Mouse (Mus musculus): Measurements from ENCODE around the gene Ccr1. TPM values are rescaled to one million over a fixed set of nuclear protein-coding genes. Genes with fewer than 3 reads are reported as not detected.

The Ccr1 gene
- 0.58 and 0.79 TPM in 2 replicates for polyA plus RNA-seq (2012; rRNA removed)

GRCm38 (mm10) chr9:123968290-123968912, at the start of gene Ccr1:
TSS of gene Ccr1 (minus strand) at chr9:123968692.

GRCm38 (mm10) chr9:123978308-123978707, 9.8 kb upstream of the Ccr1 start, which contains the start of gene Ccr1l1:
TSS of gene Ccr1l1 (minus strand) at chr9:123978408.

Other genes starting within 250 kb of the Ccr1 start
- gene Cxcr6, start 162.2 kb downstream of the Ccr1 start, polyA plus RNA-seq (2012; rRNA removed), result 0.10 and 0.29 TPM in 2 replicates
- gene Fyco1, start 116.8 kb downstream of the Ccr1 start, polyA plus RNA-seq (2012; rRNA removed), result 2.1 and 3.5 TPM in 2 replicates
- 0.02 and 0.05 TPM in 2 replicates for gene Xcr1, start 106.7 kb downstream of the Ccr1 start, polyA plus RNA-seq (2012; rRNA removed)
- gene Ccr1l1, start 9.7 kb upstream of the Ccr1 start, polyA plus RNA-seq (2012; rRNA removed), result 0.05 TPM in 1 of 2 replicates, not detected in the other
- gene Ccr3, start 53.3 kb upstream of the Ccr1 start, polyA plus RNA-seq (2012; rRNA removed), result 0.09 and 0.13 TPM in 2 replicates
- gene Ccr2, start 133.3 kb upstream of the Ccr1 start, polyA plus RNA-seq (2012; rRNA removed), result 0.13 and 0.15 TPM in 2 replicates
- 0.09 and 0.11 TPM in 2 replicates for gene Ccr5, start 152.9 kb upstream of the Ccr1 start, polyA plus RNA-seq (2012; rRNA removed)

Measured in stomach, adult 2 months (tissue).